Mouse (Mus musculus) naive thymus-derived CD4-positive, alpha-beta T cell, adult 2 months (primary cell): ENCODE results near the gene Cd300c2.
A peak's percentile ranks its signal among the peaks of the same experiment; 100 is the strongest.
"Not testable (repeated sequence)": the region's sequence is repeated elsewhere in the genome, so short reads cannot be mapped to it uniquely, and the experiment has no call there.

Experiments
- DNase-seq: peaks from one replicate; pipeline ENCODE4 v3.0.0-alpha.2; 2011; ENCODE audit warnings: low read depth

The Cd300c2 gene

DNA sequence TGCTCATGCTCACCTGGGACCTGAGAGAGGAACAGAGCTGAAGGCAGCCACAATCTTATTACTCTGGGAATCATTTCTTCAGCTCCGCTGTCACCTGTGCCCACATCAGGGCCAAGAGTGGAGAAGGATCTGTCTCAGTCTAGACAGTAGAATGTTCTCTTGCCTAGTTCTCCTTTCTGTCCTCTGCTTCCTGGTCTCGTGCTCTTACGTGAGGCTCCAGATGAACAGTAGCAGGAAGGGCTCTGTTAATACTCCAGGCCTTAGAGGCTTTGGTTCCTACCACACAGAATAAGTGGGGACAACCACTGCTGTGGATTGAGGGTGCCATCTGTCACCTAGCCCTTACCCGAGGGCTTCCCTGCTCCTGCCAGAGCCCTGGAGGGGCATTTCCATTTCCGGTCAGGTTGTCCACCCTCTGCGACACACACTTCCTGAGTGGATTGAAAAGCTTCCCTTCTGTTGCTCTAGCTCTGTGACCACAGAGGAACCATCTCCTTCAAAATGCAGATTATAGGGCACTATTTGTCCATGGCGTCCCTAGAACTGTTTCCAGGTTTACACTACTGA lies at the start of gene Cd300c2:
Cd300c2 (minus strand) TSS at position 407 of the 567 bp plus-strand sequence.
- no peak for DNase-seq

DNA sequence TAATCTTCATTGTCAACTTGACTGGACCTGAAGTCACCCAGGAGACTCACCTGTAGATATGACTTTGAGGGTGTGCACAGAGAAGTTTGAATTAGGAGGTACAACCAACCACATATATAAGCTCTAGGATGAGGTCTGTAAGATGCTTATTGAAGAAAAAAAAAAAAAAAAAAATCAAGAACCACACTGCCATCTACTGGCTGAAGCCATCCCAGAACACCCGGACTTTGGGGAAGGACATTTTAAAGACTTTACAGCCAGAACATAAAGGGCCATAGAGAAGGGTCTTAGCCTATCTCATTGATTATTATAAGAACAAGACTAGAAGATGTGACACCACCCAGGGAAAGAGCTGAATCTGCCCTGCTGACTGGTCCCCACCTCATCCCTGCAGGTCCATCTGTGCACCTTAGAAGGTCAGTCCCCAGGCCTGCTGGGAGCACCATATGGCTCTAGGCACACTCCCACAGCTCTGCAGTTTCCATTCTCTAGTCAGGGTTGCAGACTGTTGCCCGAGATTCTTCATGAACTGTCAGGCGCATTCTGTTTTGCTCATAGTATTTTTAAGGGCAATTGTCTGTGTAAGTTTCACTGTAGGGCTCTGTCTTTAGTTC lies 47.7 kb upstream of the Cd300c2 start:
- DNase-seq: peak; percentile 39

GRCm38 (mm10) chr11:115048259-115048658 lies 46.6 kb upstream of the Cd300c2 start, which contains the start of gene Cd300ld3:
TSS of gene Cd300ld3 (minus strand) at chr11:115048409.
- no peak for DNase-seq

- not testable (repeated sequence) for DNase-seq
These were observed 36.0 kb upstream of the Cd300c2 start, which contains the start of gene Cd300ld5 for GRCm38 (mm10) chr11:115037669-115038068. TSS of gene Cd300ld5 (minus strand) at chr11:115037769.

DNA sequence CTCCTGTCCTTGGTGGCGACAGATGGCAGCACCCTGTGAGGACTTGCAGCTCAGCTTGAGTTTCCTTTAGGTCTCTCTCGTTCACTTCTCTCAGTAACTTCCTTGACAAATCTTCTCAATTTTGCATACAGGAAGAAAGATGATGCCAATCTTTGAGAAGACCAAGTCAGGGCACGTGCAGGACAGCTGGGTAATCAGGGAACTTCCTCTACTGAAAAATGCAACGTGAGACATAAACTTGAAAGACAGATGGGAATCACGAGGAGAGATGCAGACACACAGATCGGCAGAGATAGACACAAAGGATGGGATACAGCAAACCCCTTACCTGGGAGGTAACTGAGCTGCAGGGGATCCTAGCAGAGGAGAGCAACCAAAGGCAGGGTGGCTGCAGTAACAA lies 25.2 kb upstream of the Cd300c2 start, which contains the start of gene Cd300ld4:
Cd300ld4 (minus strand) TSS at position 101 of the 400 bp plus-strand sequence.
- not testable (repeated sequence) for DNase-seq

DNA sequence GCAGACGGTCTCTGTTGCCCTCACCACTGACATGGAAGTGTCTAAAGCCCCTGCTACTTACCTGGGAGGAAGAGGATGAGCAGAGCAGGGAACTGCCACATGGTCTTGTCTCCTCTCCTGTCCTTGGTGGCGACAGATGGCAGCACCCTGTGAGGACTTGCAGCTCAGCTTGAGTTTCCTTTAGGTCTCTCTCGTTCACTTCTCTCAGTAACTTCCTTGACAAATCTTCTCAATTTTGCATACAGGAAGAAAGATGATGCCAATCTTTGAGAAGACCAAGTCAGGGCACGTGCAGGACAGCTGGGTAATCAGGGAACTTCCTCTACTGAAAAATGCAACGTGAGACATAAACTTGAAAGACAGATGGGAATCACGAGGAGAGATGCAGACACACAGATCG lies 14.4 kb upstream of the Cd300c2 start, which contains the start of gene Cd300ld2:
Cd300ld2 (minus strand) TSS at position 101 of the 400 bp plus-strand sequence.
- DNase-seq: not testable (repeated sequence)

DNA sequence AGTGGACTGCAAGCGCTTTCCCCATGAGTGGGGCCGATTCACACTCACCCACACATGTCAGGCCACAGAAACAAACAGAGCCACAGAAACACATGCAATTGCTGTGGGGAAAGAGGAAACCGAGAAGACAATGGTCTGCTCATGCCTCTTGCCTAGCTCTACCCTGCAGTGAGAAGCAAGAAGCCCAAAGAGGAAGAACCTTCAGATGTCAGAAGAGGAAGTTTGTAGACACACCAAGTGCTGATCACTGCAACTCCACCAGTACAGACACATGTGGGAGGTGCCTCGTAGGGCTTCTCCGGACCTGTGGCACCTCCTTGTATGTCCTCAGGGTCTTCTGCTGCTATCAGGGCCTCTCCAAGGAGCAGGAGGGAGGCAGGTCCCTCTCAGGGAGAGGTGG lies 2.4 kb upstream of the Cd300c2 start:
- DNase-seq: no peak

- DNase-seq: no peak
These were observed 11.9 kb downstream of the Cd300c2 start, which contains the start of gene Cd300ld for GRCm38 (mm10) chr11:114989793-114990192. TSS of gene Cd300ld (minus strand) at chr11:114989922.

DNA sequence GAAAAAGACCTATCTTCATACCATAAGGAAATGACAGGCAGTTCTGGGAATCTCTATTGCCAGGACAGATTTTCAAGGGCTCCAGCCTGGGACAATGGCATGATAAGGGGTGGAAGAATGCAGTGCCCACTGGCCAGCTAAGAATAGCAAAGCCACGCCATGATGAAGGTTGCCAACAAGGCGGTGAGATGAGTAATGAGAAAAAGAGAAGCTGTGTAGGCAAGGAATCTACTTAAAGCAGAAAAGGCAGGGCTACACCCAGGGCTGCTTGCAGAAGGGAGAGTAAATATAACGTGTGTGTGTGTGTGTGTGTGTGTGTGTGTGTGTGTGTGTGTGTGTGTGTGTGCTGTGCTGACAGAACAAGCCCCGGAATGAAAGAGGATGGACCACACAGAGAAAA lies 19.8 kb downstream of the Cd300c2 start:
- DNase-seq: no peak

GRCm38 (mm10) chr11:114972726-114973125 lies 29.0 kb downstream of the Cd300c2 start:
- no peak for DNase-seq

DNA sequence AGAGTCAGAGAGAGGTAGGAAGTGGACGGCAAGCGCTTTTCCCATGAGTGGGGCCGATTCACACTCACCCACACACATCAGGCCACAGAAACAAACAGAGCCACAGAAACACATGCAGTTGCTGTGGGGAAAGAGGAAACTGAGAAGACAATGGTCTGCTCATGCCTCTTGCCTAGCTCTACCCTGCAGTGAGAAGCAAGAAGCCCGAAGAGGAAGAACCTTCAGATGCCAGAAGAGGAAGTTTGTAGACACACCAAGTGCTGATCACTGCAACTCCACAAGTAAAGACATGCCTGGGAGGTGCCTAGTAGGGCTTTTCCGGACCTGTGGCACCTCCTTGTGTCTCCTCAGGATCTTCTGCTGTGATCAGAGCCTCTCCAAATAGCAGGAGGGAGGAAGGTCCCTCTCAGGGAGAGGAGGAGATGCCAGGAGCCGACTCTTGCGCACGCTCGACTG lies 32.9 kb downstream of the Cd300c2 start, which contains the start of gene Cd300c:
Cd300c (minus strand) TSS at position 406 of the 456 bp plus-strand sequence.
- no peak for DNase-seq

GRCm38 (mm10) chr11:114965182-114965828 lies 36.4 kb downstream of the Cd300c2 start:
- DNase-seq: no peak

GRCm38 (mm10) chr11:114960369-114960768 lies 41.3 kb downstream of the Cd300c2 start:
- DNase-seq: no peak
